ENCODE assay signal across 8 mouse cellular contexts in genomic region chr2:73485236-73486119, GRCm38 (mm10). TPM values are rescaled to one million over a fixed set of nuclear protein-coding genes. Genes with fewer than 3 reads are reported as not detected.
A peak's percentile ranks its signal among the peaks of the same experiment; 100 is the strongest.
DNase-seq lines count a peak whose midpoint lies in the region; ATAC-seq lines count a peak whose summit lies in the region.

No protein-coding gene starts in this region.

- no peak overlapping the region for H3K4me2 ChIP-seq in hindbrain, embryonic 11.5 days (replicated peaks; ENCODE audit: low read depth, low read length)
- peak overlapping the region; percentile 17; the same call in 1 of the 2 replicates for H3K4me2 ChIP-seq in embryonic facial prominence, embryonic 11.5 days (ENCODE audit: low read depth, low read length)
- peak overlapping the region; percentile 30 for H3K4me2 ChIP-seq in intestine, embryonic 16.5 days (ENCODE audit: low read depth, low read length)

- H3K9me3 ChIP-seq in hindbrain, embryonic 10.5 days, result no peaks in the 10 kb centered on the region
- no peaks in the 10 kb centered on the region for H3K9me3 ChIP-seq in hindbrain, embryonic 11.5 days (ENCODE audit: control insufficient read depth, low read length)
- H3K9me3 ChIP-seq in embryonic facial prominence, embryonic 11.5 days (replicated peaks; ENCODE audit: control insufficient read depth, low read length), result no peaks in the 10 kb centered on the region
- no peaks in the 10 kb centered on the region for H3K9me3 ChIP-seq in intestine, embryonic 16.5 days (ENCODE audit: control insufficient read depth, low read length)
- no peaks in the 10 kb centered on the region for H3K9me3 ChIP-seq in megakaryocyte, embryonic 14.5 days

- no peak for ATAC-seq in hindbrain, embryonic 11.5 days (ENCODE audit: low FRiP score)
- 0 out of 2 replicates have a peak, but pooled peaks have one; percentile 12 for ATAC-seq in embryonic facial prominence, embryonic 11.5 days (replicated peaks; ENCODE audit: insufficient number of reproducible peaks, low FRiP score, low TSS enrichment, low read depth)
- ATAC-seq in intestine, embryonic 16.5 days, result peak; percentile 69

- WGBS in hindbrain, embryonic 10.5 days, result 76% methylated on average over 26 of the region's 26 CpGs
- 77% methylated on average over 26 of the region's 26 CpGs for WGBS in hindbrain, embryonic 11.5 days
- 58% methylated on average over 26 of the region's 26 CpGs for WGBS in embryonic facial prominence, embryonic 11.5 days
- WGBS in intestine, embryonic 16.5 days, result 53% methylated on average over 26 of the region's 26 CpGs

- H3K27me3 ChIP-seq in hindbrain, embryonic 10.5 days (ENCODE audit: insufficient read depth, poor library complexity, severe bottlenecking), result no peaks in the 10 kb centered on the region
- no peaks in the 10 kb centered on the region for H3K27me3 ChIP-seq in hindbrain, embryonic 11.5 days (ENCODE audit: control insufficient read depth, insufficient read depth, low read length)
- no peaks in the 10 kb centered on the region for H3K27me3 ChIP-seq in embryonic facial prominence, embryonic 11.5 days (ENCODE audit: control insufficient read depth, insufficient read depth, low read length)
- no peaks in the 10 kb centered on the region for H3K27me3 ChIP-seq in intestine, embryonic 16.5 days (replicated peaks; ENCODE audit: control insufficient read depth, insufficient read depth, low read length)
- no peaks in the 10 kb centered on the region for H3K27me3 ChIP-seq in megakaryocyte, embryonic 14.5 days (replicated peaks)

- no peak overlapping the region for H3K9ac ChIP-seq in hindbrain, embryonic 11.5 days (ENCODE audit: low read depth, low read length)
- no peak overlapping the region for H3K9ac ChIP-seq in embryonic facial prominence, embryonic 11.5 days (replicated peaks; ENCODE audit: low read length)
- H3K9ac ChIP-seq in intestine, embryonic 16.5 days (ENCODE audit: low read depth, low read length), result peak overlapping the region; percentile 57

- H3K4me3 ChIP-seq in hindbrain, embryonic 10.5 days, result no peak overlapping the region
- no peak overlapping the region for H3K4me3 ChIP-seq in hindbrain, embryonic 11.5 days (ENCODE audit: low read depth, low read length)
- no peak overlapping the region for H3K4me3 ChIP-seq in embryonic facial prominence, embryonic 11.5 days (ENCODE audit: low read depth, low read length)
- peak overlapping the region; percentile 31 for H3K4me3 ChIP-seq in intestine, embryonic 16.5 days (ENCODE audit: low read length)
- peak overlapping the region; percentile 94 for H3K4me3 ChIP-seq in megakaryocyte, embryonic 14.5 days (replicated peaks)

- H3K36me3 ChIP-seq in hindbrain, embryonic 10.5 days, result 0 out of 2 replicates have a peak, but pooled peaks cover 4% of the 10 kb centered on the region
- H3K36me3 ChIP-seq in hindbrain, embryonic 11.5 days (ENCODE audit: control insufficient read depth, insufficient read depth, low read length), result no peaks in the 10 kb centered on the region
- H3K36me3 ChIP-seq in embryonic facial prominence, embryonic 11.5 days (replicated peaks; ENCODE audit: control insufficient read depth, insufficient read depth, low read depth, low read length), result no peaks in the 10 kb centered on the region
- H3K36me3 ChIP-seq in intestine, embryonic 16.5 days (ENCODE audit: control insufficient read depth, insufficient read depth, low read length), result no peaks in the 10 kb centered on the region; the same call in 1 of the 2 replicates
- peaks cover 51% of the 10 kb centered on the region for H3K36me3 ChIP-seq in megakaryocyte, embryonic 14.5 days (replicated peaks; ENCODE audit: low read length)

- peak overlapping the region; percentile 66 for H3K27ac ChIP-seq in hindbrain, embryonic 10.5 days
- no peak overlapping the region for H3K27ac ChIP-seq in hindbrain, embryonic 11.5 days (ENCODE audit: low read depth, low read length)
- peak overlapping the region; percentile 90 for H3K27ac ChIP-seq in embryonic facial prominence, embryonic 11.5 days (replicated peaks; ENCODE audit: low read depth, low read length)
- H3K27ac ChIP-seq in intestine, embryonic 16.5 days (ENCODE audit: low read length), result peak overlapping the region; percentile 76

- peaks cover 43% of the 10 kb centered on the region for H3K4me1 ChIP-seq in hindbrain, embryonic 10.5 days (replicated peaks)
- no peaks in the 10 kb centered on the region for H3K4me1 ChIP-seq in hindbrain, embryonic 11.5 days (replicated peaks; ENCODE audit: control insufficient read depth, insufficient read depth, low read length)
- H3K4me1 ChIP-seq in embryonic facial prominence, embryonic 11.5 days (ENCODE audit: control insufficient read depth, insufficient read depth, low read length), result peaks cover 12% of the 10 kb centered on the region
- peaks cover 23% of the 10 kb centered on the region for H3K4me1 ChIP-seq in intestine, embryonic 16.5 days (ENCODE audit: control insufficient read depth, insufficient read depth, low read length)
- peaks cover 84% of the 10 kb centered on the region for H3K4me1 ChIP-seq in megakaryocyte, embryonic 14.5 days

- no peak for DNase-seq in hindbrain, embryonic 10.5 days (ENCODE audit: low spot score)
- no peak for DNase-seq in hindbrain, embryonic 11.5 days (ENCODE audit: low spot score)
- DNase-seq in embryonic facial prominence, embryonic 11.5 days (ENCODE audit: low spot score), result peak; percentile 46
- DNase-seq in left cerebral cortex, adult 9 months (ENCODE audit: low spot score in 2 of 2), result no peak
- DNase-seq in right cerebral cortex, postnatal 10 days (ENCODE audit: low spot score in 2 of 2), result no peak
- DNase-seq in embryo, embryonic 11 days, result no peak

RNA-seq across cellular contexts. Expression of gene Wipf1, which starts 44.1 kb away (rescaled TPM):
- 8.6 TPM in 2 replicates for polyA plus RNA-seq in hindbrain, embryonic 10.5 days (2016; fragmentation: Nextera tagmentation; extraction: Ambion mirVana)
- 9.2 and 9.7 TPM in 2 replicates for polyA plus RNA-seq in hindbrain, embryonic 11.5 days (2014; fragmentation: Nextera tagmentation; extraction: Ambion mirVana)
- polyA plus RNA-seq in embryonic facial prominence, embryonic 11.5 days (2014; fragmentation: Nextera tagmentation; extraction: Ambion mirVana), result 15.9 and 17.5 TPM in 2 replicates
- polyA plus RNA-seq in intestine, embryonic 16.5 days (2015; fragmentation: Nextera tagmentation; extraction: Ambion mirVana), result 9.0 and 10.7 TPM in 2 replicates
- polyA plus RNA-seq in megakaryocyte, embryonic 14.5 days (2012; ENCODE audit: insufficient read depth, low replicate concordance), result 310 and 704 TPM in 2 replicates

Comparison
In these comparisons a context has a peak if more than half of its experiments do, and no peak if none do; other contexts are left out.
1. H3K4me3 ChIP-seq: peak in intestine, embryonic 16.5 days (single experiment) and megakaryocyte, embryonic 14.5 days (single experiment); none in hindbrain, embryonic 10.5 days (single experiment), hindbrain, embryonic 11.5 days (single experiment) and embryonic facial prominence, embryonic 11.5 days (single experiment).
2. RNA of gene Wipf1, which starts 44.1 kb away (polyA plus RNA-seq): 310 to 704 TPM in megakaryocyte, embryonic 14.5 days; 15.9 to 17.5 TPM in embryonic facial prominence, embryonic 11.5 days, 9.2 to 9.7 TPM in hindbrain, embryonic 11.5 days, 9.0 to 10.7 TPM in intestine, embryonic 16.5 days and 8.6 TPM in hindbrain, embryonic 10.5 days; every median in the first group is over 10 times any median in the second.